Mouse (Mus musculus) neural tube, embryonic 14.5 days (tissue): ENCODE results near the gene Usp40. TPM values are rescaled to one million over a fixed set of nuclear protein-coding genes. Genes with fewer than 3 reads are reported as not detected.

Experiments used
- microRNA-seq: library from miRNA; unstranded; fragments of <30 nt; microRNA quantifications from one replicate; pipeline ENCODE4, GENCODE M21; 2016
- polyA plus RNA-seq: library from polyadenylated mRNA; unstranded; fragments of >200 nt; fragmentation: Nextera tagmentation; extraction: Ambion mirVana; gene quantifications from 2 replicates; pipeline ENCODE4 v1.2.1, GENCODE M21; 2014

Usp40 gene
- polyA plus RNA-seq, 1 experiment from 2014 or later: 22.1 TPM

Small RNA genes lying within 50 kb of the gene (microRNA-seq; reads per million reads assigned to microRNA genes)
- gene Gm25198: not detected

Other genes starting within 250 kb of the Usp40 start
- 2.2 and 3.2 TPM in 2 replicates for gene Sag, start 204.9 kb downstream of the Usp40 start, polyA plus RNA-seq
- gene Dgkd, start 155.3 kb downstream of the Usp40 start, polyA plus RNA-seq: 56.4 and 58.2 TPM in 2 replicates
- not detected in 2 replicates for gene Ugt1a10, start 46.8 kb upstream of the Usp40 start, polyA plus RNA-seq
- not detected in 2 replicates for gene Ugt1a9, start 62.2 kb upstream of the Usp40 start, polyA plus RNA-seq
- gene Ugt1a8, start 79.3 kb upstream of the Usp40 start, polyA plus RNA-seq: not detected in 2 replicates
- 0.32 and 1.1 TPM in 2 replicates for gene Ugt1a7c, start 86.5 kb upstream of the Usp40 start, polyA plus RNA-seq
- gene Ugt1a6b, start 94.7 kb upstream of the Usp40 start, polyA plus RNA-seq: not detected in 2 replicates
- gene Ugt1a6a, start 126.3 kb upstream of the Usp40 start, polyA plus RNA-seq: 0.76 and 1.6 TPM in 2 replicates
- not detected in 2 replicates for gene Ugt1a5, start 157.5 kb upstream of the Usp40 start, polyA plus RNA-seq
- 0.15 TPM in 1 of 2 replicates, not detected in the other for gene Ugt1a2, start 192.1 kb upstream of the Usp40 start, polyA plus RNA-seq
- 12.4 and 13.3 TPM in 2 replicates for gene Dnajb3, start 197.2 kb upstream of the Usp40 start, polyA plus RNA-seq
- gene Ugt1a1, start 203.4 kb upstream of the Usp40 start, polyA plus RNA-seq: not detected in 2 replicates
- 0.71 and 0.95 TPM in 2 replicates for gene Mroh2a, start 218.4 kb upstream of the Usp40 start, polyA plus RNA-seq